Mouse (Mus musculus) frontal cortex, adult 2 months (tissue): ENCODE results near the gene Gm17027. TPM values are rescaled to one million over a fixed set of nuclear protein-coding genes. Genes with fewer than 3 reads are reported as not detected.
"Not testable (repeated sequence)": the region's sequence is repeated elsewhere in the genome, so short reads cannot be mapped to it uniquely, and the experiment has no call there.

Source experiments
- DNase-seq, 2 experiments: peaks; one replicate each; pipeline ENCODE4 v3.0.0; 2022; ENCODE audit warnings: low spot score in 1 of 2; ENCODE audit errors: extremely low spot score in 1 of 2
- polyA plus RNA-seq: library from polyadenylated mRNA; depleted of rRNA; stranded (reverse); fragments of >200 nt; gene quantifications from 2 replicates; pipeline ENCODE4 v1.2.3, GENCODE M21; 2012; rRNA removed

The Gm17027 gene
- polyA plus RNA-seq = not detected in 2 replicates

GRCm38 (mm10) chr14:42162522-42162921 lies at the start of gene Gm17027:
Gene Gm17027 (minus strand): TSS chr14:42162622.
- DNase-seq = not testable (repeated sequence)

- not testable (repeated sequence) for DNase-seq
Observed at GRCm38 (mm10) chr14:42190691-42191090, 28.3 kb upstream of the Gm17027 start, which contains the start of gene Gm3573. Gene Gm3573 (minus strand): TSS chr14:42190791.

- not testable (repeated sequence) for DNase-seq
Observed at GRCm38 (mm10) chr14:42183936-42184335, 21.5 kb upstream of the Gm17027 start.

GRCm38 (mm10) chr14:42134571-42134970 lies 27.9 kb downstream of the Gm17027 start:
- DNase-seq = not testable (repeated sequence)

GRCm38 (mm10) chr14:42133806-42134205 lies 28.6 kb downstream of the Gm17027 start:
- not testable (repeated sequence) for DNase-seq

- DNase-seq = not testable (repeated sequence)
Observed at GRCm38 (mm10) chr14:42117269-42117668, 45.2 kb downstream of the Gm17027 start, which contains the start of gene Gm7951. Gene Gm7951 (minus strand): TSS chr14:42117369.

Other genes starting within 250 kb of the Gm17027 start
- not detected in 2 replicates for gene 1700049E17Rik1, start 237.7 kb downstream of the Gm17027 start, polyA plus RNA-seq
- gene 1700024B05Rik, start 218.6 kb downstream of the Gm17027 start, polyA plus RNA-seq = 0.08 TPM in 1 of 2 replicates, not detected in the other
- gene Gm6401, start 194.7 kb downstream of the Gm17027 start, polyA plus RNA-seq = not detected in 2 replicates
- gene Gm3543, start 179.3 kb downstream of the Gm17027 start, polyA plus RNA-seq = not detected in 2 replicates
- not detected in 2 replicates for gene Gm7951, start 45.3 kb downstream of the Gm17027 start, polyA plus RNA-seq
- gene Gm3573, start 28.2 kb upstream of the Gm17027 start, polyA plus RNA-seq = not detected in 2 replicates
- gene Gm17026, start 97.4 kb upstream of the Gm17027 start, polyA plus RNA-seq = not detected in 2 replicates
- gene Gm9611, start 134.7 kb upstream of the Gm17027 start, polyA plus RNA-seq = not detected in 2 replicates
- not detected in 2 replicates for gene Gm7995, start 147.6 kb upstream of the Gm17027 start, polyA plus RNA-seq